Mouse (Mus musculus) intestine, postnatal 0 days (tissue): ENCODE data around the gene Rnf2. TPM values are rescaled to one million over a fixed set of nuclear protein-coding genes. Genes with fewer than 3 reads are reported as not detected.

Source experiments
- ATAC-seq: fragments of 200-750 bp; cut with Nextera tagmentation; 2 replicates; pipeline ENCODE4 v1.8.0; 2017; ENCODE audit warnings: mild to moderate bottlenecking, moderate TSS enrichment, moderate library complexity
- H3K27ac ChIP-seq: fragments of 300-500 bp; sonication (generic); 2 replicates; pipeline ENCODE4 v1.5.1; 2014; ENCODE audit warnings: mild to moderate bottlenecking, low read depth, low read length, moderate library complexity
- H3K27me3 ChIP-seq: fragments of 300-500 bp; sonication (generic); replicated peaks from 2 replicates; pipeline ENCODE4 v1.6.1; 2014; ENCODE audit warnings: low read length, mixed read lengths; ENCODE audit not compliant: control insufficient read depth, insufficient read depth
- H3K36me3 ChIP-seq: fragments of 300-500 bp; sonication (generic); 2 replicates; pipeline ENCODE4 v1.6.1; 2014; ENCODE audit warnings: mild to moderate bottlenecking, moderate library complexity; ENCODE audit not compliant: control insufficient read depth, insufficient read depth
- H3K4me1 ChIP-seq: fragments of 300-500 bp; sonication (generic); replicated peaks from 2 replicates; pipeline ENCODE4 v1.6.1; 2014; ENCODE audit warnings: antibody characterized with exemption, low read length, mixed read lengths; ENCODE audit not compliant: control insufficient read depth, insufficient read depth
- H3K4me2 ChIP-seq: fragments of 300-500 bp; sonication (generic); replicated peaks from 2 replicates; pipeline ENCODE4 v1.6.1; 2014; ENCODE audit warnings: low read depth, mild to moderate bottlenecking, moderate library complexity
- H3K4me3 ChIP-seq: fragments of 300-500 bp; sonication (generic); 2 replicates; pipeline ENCODE4 v1.5.1; 2014; ENCODE audit warnings: low read depth, low read length
- H3K9ac ChIP-seq: fragments of 300-500 bp; sonication (generic); 2 replicates; pipeline ENCODE4 v1.6.1; 2014; ENCODE audit warnings: mild to moderate bottlenecking, low read depth, low read length
- H3K9me3 ChIP-seq: fragments of 300-500 bp; sonication (generic); 2 replicates; pipeline ENCODE4 v1.6.1; 2016; ENCODE audit warnings: mixed run types; ENCODE audit not compliant: control insufficient read depth
- CTCF ChIP-seq: sonication (generic); IDR thresholded peaks from 2 replicates; pipeline ENCODE4 v1.5.1; 2016; ENCODE audit warnings: low read depth, mild to moderate bottlenecking, control low read depth, antibody characterized with exemption, moderate library complexity
- WGBS: fragments of 180-500 bp; shearing (Covaris S2); extraction: QIAGEN DNeasy Blood & Tissue Kit; methylation state at CpG from one replicate; pipeline ENCODE4 v1.1.7; 2014; 5-methylcytosine and 5-hydroxymethylcytosine counted together
- polyA plus RNA-seq: library from polyadenylated mRNA; unstranded; fragments of >200 nt; fragmentation: Nextera tagmentation; extraction: Ambion mirVana; gene quantifications from 2 replicates; pipeline ENCODE4 v1.2.1, GENCODE M21; 2015

Rnf2 gene
- polyA plus RNA-seq, 1 experiment from 2014 or later, result 26.9 TPM

DNA sequence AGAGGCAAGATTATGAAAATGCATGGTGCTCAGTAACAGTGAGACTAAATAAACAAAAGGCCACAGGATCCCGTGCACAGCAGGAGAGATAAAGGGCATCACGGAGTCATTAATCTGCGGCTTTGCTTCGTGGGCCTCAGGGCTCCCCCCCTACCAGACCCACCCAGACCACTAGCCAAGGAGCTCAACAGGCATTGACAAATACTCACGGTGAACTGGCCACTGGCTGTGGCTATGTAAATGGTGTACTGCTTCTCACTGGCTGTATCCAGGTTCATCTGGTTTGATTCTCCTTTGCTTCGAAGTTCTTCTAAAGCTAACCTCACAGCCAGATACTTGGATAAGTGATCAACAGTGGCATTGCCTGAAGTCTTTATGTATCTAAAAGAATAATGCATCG lies 29.3 kb downstream of the Rnf2 start:
- ATAC-seq, result no peak
- no peaks in the 10 kb centered on the region for H3K27me3 ChIP-seq
- H3K4me3 ChIP-seq, result no peak overlapping the region
- peaks cover 62% of the 10 kb centered on the region for H3K36me3 ChIP-seq
- H3K4me1 ChIP-seq, result no peaks in the 10 kb centered on the region
- no peaks in the 10 kb centered on the region for H3K9me3 ChIP-seq
- no peak overlapping the region for H3K9ac ChIP-seq
- 59% methylated on average over 7 of the region's 7 CpGs for WGBS
- no peak overlapping the region for H3K4me2 ChIP-seq
- no peak overlapping the region for H3K27ac ChIP-seq
- no peak for TF ChIP-seq CTCF

DNA sequence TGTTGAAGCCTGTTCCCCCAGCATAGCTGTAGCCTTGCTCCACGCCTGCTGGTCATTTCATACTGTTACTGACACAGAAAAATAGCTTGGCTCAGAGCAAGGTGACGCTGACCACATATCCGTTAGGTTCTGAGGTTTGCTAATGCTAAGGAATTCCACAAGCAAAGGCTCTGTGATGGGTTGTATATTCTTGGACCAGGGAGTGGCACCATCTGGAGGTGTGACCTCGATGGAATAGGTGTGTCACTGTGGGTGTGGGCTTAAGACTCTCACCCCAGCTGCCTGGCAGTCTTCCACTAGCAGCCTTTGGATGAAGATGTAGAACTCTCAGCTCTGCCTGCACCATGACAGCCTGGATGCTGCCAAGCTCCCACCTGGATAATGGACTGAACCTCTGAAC lies 34.2 kb downstream of the Rnf2 start:
- no peak overlapping the region for H3K27ac ChIP-seq
- H3K27me3 ChIP-seq, result no peaks in the 10 kb centered on the region
- peaks cover 18% of the 10 kb centered on the region for H3K36me3 ChIP-seq
- H3K4me3 ChIP-seq, result no peak overlapping the region
- TF ChIP-seq CTCF, result no peak
- no peak overlapping the region for H3K9ac ChIP-seq
- ATAC-seq, result no peak
- WGBS, result 71% methylated on average over 4 of the region's 4 CpGs
- no peak overlapping the region for H3K4me2 ChIP-seq
- no peaks in the 10 kb centered on the region for H3K4me1 ChIP-seq
- no peaks in the 10 kb centered on the region for H3K9me3 ChIP-seq

- TF ChIP-seq CTCF, result no peak
- no peak overlapping the region for H3K4me2 ChIP-seq
- H3K9ac ChIP-seq, result no peak overlapping the region
- no peaks in the 10 kb centered on the region for H3K9me3 ChIP-seq
- no peak overlapping the region for H3K4me3 ChIP-seq
- no peak for ATAC-seq
- H3K27ac ChIP-seq, result no peak overlapping the region
- no peaks in the 10 kb centered on the region for H3K27me3 ChIP-seq
- H3K4me1 ChIP-seq, result no peaks in the 10 kb centered on the region
- peaks cover 10% of the 10 kb centered on the region; the same call in 1 of the 2 replicates for H3K36me3 ChIP-seq
- 68% methylated on average over 4 of the region's 4 CpGs for WGBS
Measured at GRCm38 (mm10) chr1:151464914-151465313, 35.8 kb downstream of the Rnf2 start.

- Histone ChIP-seq H3K27me3 (no peaks in the 10 kb centered on the region), H3K4me1 (no peaks in the 10 kb centered on the region), H3K9ac (no peak overlapping the region), H3K27ac (no peak overlapping the region), H3K4me2 (no peak overlapping the region), H3K9me3 (no peaks in the 10 kb centered on the region), H3K36me3 (peaks cover 25% of the 10 kb centered on the region), H3K4me3 (no peak overlapping the region)
- WGBS, result 84% methylated on average over 9 of the region's 9 CpGs
- ATAC-seq, result no peak
- peak; percentile 50 for TF ChIP-seq CTCF
Measured at GRCm38 (mm10) chr1:151461265-151461664, 39.5 kb downstream of the Rnf2 start.

DNA sequence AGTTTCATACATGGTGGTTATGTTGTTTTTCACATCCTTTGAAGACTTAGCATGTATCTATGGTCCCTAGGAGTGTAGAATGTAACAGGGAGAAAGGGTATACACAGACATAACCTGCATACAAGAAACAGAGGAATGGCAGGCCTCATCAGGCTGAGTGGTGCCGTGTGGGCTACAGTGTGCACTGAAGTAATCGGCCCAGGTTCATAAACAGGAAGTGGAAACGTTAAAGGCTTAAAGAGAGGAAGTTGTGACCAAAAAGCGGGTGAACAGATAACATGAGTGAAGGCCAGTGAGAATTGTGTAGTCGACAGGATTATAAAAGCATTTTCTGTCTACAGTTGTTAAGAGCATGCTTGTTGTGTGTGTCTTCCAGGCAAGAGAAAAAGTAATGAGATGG lies 43.7 kb downstream of the Rnf2 start:
- Histone ChIP-seq H3K4me1 (no peaks in the 10 kb centered on the region), H3K9me3 (no peaks in the 10 kb centered on the region), H3K4me3 (no peak overlapping the region), H3K27me3 (no peaks in the 10 kb centered on the region), H3K36me3 (peaks cover 53% of the 10 kb centered on the region), H3K27ac (no peak overlapping the region), H3K4me2 (no peak overlapping the region), H3K9ac (no peak overlapping the region)
- no peak for TF ChIP-seq CTCF
- 68% methylated on average over 5 of the region's 5 CpGs for WGBS
- no peak for ATAC-seq

DNA sequence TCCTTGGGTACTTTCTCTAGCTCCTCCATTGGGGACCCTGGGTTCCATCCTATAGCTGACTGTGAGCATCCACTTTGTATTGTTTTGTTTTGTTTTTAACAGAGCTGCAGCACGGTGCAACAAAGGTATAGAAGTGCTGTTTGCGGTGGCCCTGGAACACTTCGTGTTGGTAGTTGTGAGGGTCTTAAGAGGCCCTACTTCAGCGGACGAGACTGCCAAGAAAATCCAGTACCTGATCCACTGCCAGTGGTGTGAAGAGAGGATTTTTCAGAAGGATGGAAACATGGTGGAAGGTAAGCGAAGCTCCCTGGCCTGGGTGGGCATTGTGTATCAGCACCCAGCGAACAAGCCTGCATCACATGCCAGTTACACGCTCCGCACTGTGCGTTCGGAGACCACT lies 48.8 kb downstream of the Rnf2 start:
- peaks cover 73% of the 10 kb centered on the region for H3K36me3 ChIP-seq
- TF ChIP-seq CTCF, result no peak
- no peaks in the 10 kb centered on the region for H3K4me1 ChIP-seq
- H3K9ac ChIP-seq, result no peak overlapping the region
- WGBS, result 98% methylated on average over 11 of the region's 11 CpGs
- H3K4me3 ChIP-seq, result no peak overlapping the region
- H3K4me2 ChIP-seq, result no peak overlapping the region
- ATAC-seq, result no peak
- H3K27me3 ChIP-seq, result no peaks in the 10 kb centered on the region
- H3K27ac ChIP-seq, result no peak overlapping the region
- no peaks in the 10 kb centered on the region for H3K9me3 ChIP-seq

- Histone ChIP-seq H3K4me3 (no peak overlapping the region), H3K27me3 (no peaks in the 10 kb centered on the region), H3K27ac (no peak overlapping the region), H3K4me2 (no peak overlapping the region), H3K4me1 (no peaks in the 10 kb centered on the region), H3K9me3 (no peaks in the 10 kb centered on the region), H3K36me3 (peaks cover 74% of the 10 kb centered on the region), H3K9ac (no peak overlapping the region)
- WGBS, result 94% methylated on average over 1 of the region's 2 CpGs
- ATAC-seq, result no peak
- TF ChIP-seq CTCF, result peak; percentile 37; the same call in 1 of the 2 replicates
Measured at GRCm38 (mm10) chr1:151450851-151451250, 49.9 kb downstream of the Rnf2 start.
